Mouse (Mus musculus) small intestine, adult 2 months (tissue): ENCODE results near the gene Fbln2.

Experiments used
- CTCF ChIP-seq: fragments of 200-500 bp; IDR thresholded peaks from 2 replicates; pipeline ENCODE4 v1.5.1; 2012; ENCODE audit warnings: low read depth, mild to moderate bottlenecking, control low read depth, inconsistent platforms, low read length, moderate library complexity, mixed read lengths; ENCODE audit not compliant: insufficient replicate concordance, insufficient read length; ENCODE audit errors: extremely low read depth
- POLR2A ChIP-seq: fragments of 200-500 bp; IDR thresholded peaks from 2 replicates; pipeline ENCODE4 v1.6.1; 2012; ENCODE audit warnings: low read depth, mild to moderate bottlenecking, control low read depth, inconsistent platforms, low read length, moderate library complexity

- TF ChIP-seq POLR2A (no peak), CTCF (no peak)
Observed at GRCm38 (mm10) chr6:91259440-91260120, 47.3 kb downstream of the Fbln2 start.
